Mouse (Mus musculus) kidney, embryonic 15.5 days (tissue): ENCODE measurements around the gene Gm9603. TPM values are rescaled to one million over a fixed set of nuclear protein-coding genes. Genes with fewer than 3 reads are reported as not detected.
"Not testable (repeated sequence)": the region's sequence is repeated elsewhere in the genome, so short reads cannot be mapped to it uniquely, and the experiment has no call there.

ENCODE experiments used
- ATAC-seq: fragments of 200-750 bp; cut with Nextera tagmentation; replicated peaks from 2 replicates; pipeline ENCODE4 v1.8.0; 2017; ENCODE audit warnings: moderate TSS enrichment; ENCODE audit not compliant: low FRiP score
- H3K27ac ChIP-seq: fragments of 300-500 bp; sonication (generic); 2 replicates; pipeline ENCODE4 v1.5.1; 2015; ENCODE audit warnings: mild to moderate bottlenecking, inconsistent platforms
- H3K27me3 ChIP-seq: fragments of 300-500 bp; sonication (generic); 2 replicates; pipeline ENCODE4 v1.6.1; 2015; ENCODE audit warnings: inconsistent platforms
- H3K36me3 ChIP-seq: fragments of 300-500 bp; sonication (generic); 2 replicates; pipeline ENCODE4 v1.6.1; 2015; ENCODE audit warnings: inconsistent platforms
- H3K4me1 ChIP-seq: fragments of 300-500 bp; sonication (generic); 2 replicates; pipeline ENCODE4 v1.6.1; 2015; ENCODE audit warnings: inconsistent platforms
- H3K4me2 ChIP-seq: fragments of 300-500 bp; sonication (generic); 2 replicates; pipeline ENCODE4 v1.6.1; 2015; ENCODE audit warnings: moderate library complexity, mild to moderate bottlenecking, inconsistent platforms
- H3K4me3 ChIP-seq: fragments of 300-500 bp; sonication (generic); replicated peaks from 2 replicates; pipeline ENCODE4 v1.5.1; 2015; ENCODE audit warnings: mild to moderate bottlenecking, inconsistent platforms
- H3K9ac ChIP-seq: fragments of 300-500 bp; sonication (generic); 2 replicates; pipeline ENCODE4 v1.6.1; 2015; ENCODE audit warnings: mild to moderate bottlenecking, inconsistent platforms
- H3K9me3 ChIP-seq: fragments of 300-500 bp; sonication (generic); replicated peaks from 2 replicates; pipeline ENCODE4 v1.6.1; 2016; ENCODE audit warnings: inconsistent platforms
- WGBS: fragments of 180-500 bp; shearing (Covaris S2); methylation state at CpG from one replicate; pipeline ENCODE4 v1.1.7; 2015; ENCODE audit warnings: mixed read lengths; 5-methylcytosine and 5-hydroxymethylcytosine counted together
- polyA plus RNA-seq: library from polyadenylated mRNA; unstranded; fragments of >200 nt; fragmentation: Nextera tagmentation; extraction: Ambion mirVana; gene quantifications from 2 replicates; pipeline ENCODE4 v1.2.1, GENCODE M21; 2015

The Gm9603 gene
- not detected in 2 replicates for polyA plus RNA-seq

DNA sequence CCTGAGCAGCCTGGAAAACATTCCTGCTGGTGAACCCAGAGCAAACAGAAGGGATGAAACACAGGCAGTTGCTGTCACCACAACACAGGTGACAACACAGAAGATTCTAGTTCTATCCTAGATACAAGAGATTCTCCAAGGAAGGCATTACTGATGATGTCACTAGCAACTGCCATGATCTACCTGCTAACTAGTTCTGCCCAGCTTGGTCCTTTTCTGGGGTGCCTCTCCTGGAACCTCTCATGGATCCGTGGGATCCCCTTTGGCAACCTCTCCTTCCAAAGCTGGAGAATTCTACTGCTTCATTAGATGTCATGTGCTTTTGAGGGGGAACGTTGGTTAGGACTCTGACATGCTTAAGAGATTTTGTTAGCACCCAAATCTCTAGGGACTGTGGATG, at the start of gene Gm9603:
TSS of gene Gm9603 (minus strand) at position 101 of the 400 bp plus-strand sequence.
- not testable (repeated sequence) for H3K9me3 ChIP-seq, H3K27me3 ChIP-seq, H3K9ac ChIP-seq, H3K4me2 ChIP-seq, ATAC-seq, H3K4me1 ChIP-seq, H3K27ac ChIP-seq, H3K36me3 ChIP-seq, H3K4me3 ChIP-seq
- WGBS, result no CpG with 5 or more reads among the region's 2 CpGs

DNA sequence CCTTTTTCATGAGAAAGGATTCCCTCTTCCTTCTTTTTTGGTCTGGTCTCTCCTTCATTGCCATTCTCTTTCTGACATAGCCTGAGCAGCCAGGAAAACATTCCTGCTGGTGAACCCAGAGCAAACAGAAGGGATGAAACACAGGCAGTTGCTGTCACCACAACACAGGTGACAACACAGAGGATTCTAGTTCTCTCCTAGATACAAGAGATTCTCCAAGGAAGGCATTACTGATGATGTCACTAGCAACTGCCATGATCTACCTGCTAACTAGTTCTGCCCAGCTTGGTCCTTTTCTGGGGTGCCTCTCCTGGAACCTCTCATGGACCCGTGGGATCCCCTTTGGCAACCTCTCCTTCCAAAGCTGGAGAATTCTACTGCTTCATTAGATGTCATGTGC, 54.3 kb downstream of the Gm9603 start, which contains the start of gene Gm8265:
TSS of gene Gm8265 (minus strand) at position 101 of the 400 bp plus-strand sequence.
- H3K4me2 ChIP-seq, H3K9me3 ChIP-seq, H3K4me1 ChIP-seq, H3K4me3 ChIP-seq, H3K27me3 ChIP-seq, ATAC-seq, H3K27ac ChIP-seq, H3K36me3 ChIP-seq, H3K9ac ChIP-seq: not testable (repeated sequence)
- WGBS, result no CpG with 5 or more reads among the region's 1 CpGs

Other genes with a start within 250 kb of the Gm9603 start
- gene Gm3194, start 232.0 kb downstream of the Gm9603 start, polyA plus RNA-seq, result 0.55 TPM in 1 of 2 replicates, not detected in the other
- not detected in 2 replicates for gene Gm8246, start 209.6 kb downstream of the Gm9603 start, polyA plus RNA-seq
- not detected in 2 replicates for gene Gm3187, start 203.2 kb downstream of the Gm9603 start, polyA plus RNA-seq
- gene Gm3488, start 185.8 kb downstream of the Gm9603 start, polyA plus RNA-seq, result 0.49 and 0.92 TPM in 2 replicates
- not detected in 2 replicates for gene Gm3532, start 149.0 kb downstream of the Gm9603 start, polyA plus RNA-seq
- not detected in 2 replicates for gene Gm8265, start 54.4 kb downstream of the Gm9603 start, polyA plus RNA-seq
- 0.16 and 0.55 TPM in 2 replicates for gene Gm3373, start 54.1 kb upstream of the Gm9603 start, polyA plus RNA-seq
- gene Gm3383, start 120.5 kb upstream of the Gm9603 start, polyA plus RNA-seq, result 0.55 and 0.63 TPM in 2 replicates
- not detected in 2 replicates for gene Gm3424, start 142.9 kb upstream of the Gm9603 start, polyA plus RNA-seq
- 0.29 TPM in 1 of 2 replicates, not detected in the other for gene Gm8237, start 192.9 kb upstream of the Gm9603 start, polyA plus RNA-seq